ENCODE assay signal across 8 mouse cellular contexts in the genomic region with DNA sequence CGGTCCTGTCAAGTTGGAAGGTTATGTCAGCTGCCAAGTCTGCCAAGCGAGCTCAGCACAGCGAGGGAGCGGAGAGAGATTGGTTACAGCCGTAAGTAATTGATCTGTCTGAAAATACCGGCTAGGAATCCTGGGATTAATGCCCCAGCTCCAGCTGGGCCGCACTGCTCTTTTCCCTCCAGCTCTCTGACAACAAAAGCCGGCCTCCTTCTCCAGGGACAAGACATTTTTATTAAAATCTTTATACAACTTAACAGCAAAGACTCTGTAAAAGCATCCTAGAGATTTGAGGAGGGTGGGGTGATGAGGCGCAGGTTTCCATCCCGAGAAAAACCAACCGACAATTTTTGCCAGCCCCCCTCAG.
A peak's percentile ranks its signal among the peaks of the same experiment; 100 is the strongest.
DNase-seq lines count a peak whose midpoint lies in the region; ATAC-seq and TF ChIP-seq lines count a peak whose summit lies in the region.
"Had no signal": no experiment of that assay in that cellular context is flagged by ENCODE, and none has a peak within 500 bp of the region (broad histone marks: within the 10 kb centered on the region; RNA-seq: fewer than 3 reads in every experiment).

No protein-coding gene starts in this region.

- 11% methylated on average over 11 of the region's 11 CpGs for WGBS in limb, embryonic 14.5 days
- WGBS in stomach, embryonic 16.5 days, result 18% methylated on average over 11 of the region's 11 CpGs

- H3K27me3 ChIP-seq in limb, embryonic 14.5 days (ENCODE audit: control insufficient read depth, insufficient read depth, low read length), result peaks cover 17% of the 10 kb centered on the region
- H3K27me3 ChIP-seq in stomach, embryonic 16.5 days (ENCODE audit: control insufficient read depth, insufficient read depth, low read length), result no peaks in the 10 kb centered on the region

- H3K4me2 ChIP-seq in limb, embryonic 14.5 days (replicated peaks; ENCODE audit: low read depth, low read length, severe bottlenecking), result peak overlapping the region; percentile 37
- H3K4me2 ChIP-seq in stomach, embryonic 16.5 days (ENCODE audit: low read depth, low read length), result peak overlapping the region; percentile 25

- no peak overlapping the region for H3K4me3 ChIP-seq in limb, embryonic 14.5 days (replicated peaks; ENCODE audit: low read length)
- 0 out of 2 replicates have a peak overlapping the region, but pooled peaks have one; percentile 3 for H3K4me3 ChIP-seq in stomach, embryonic 16.5 days (replicated peaks; ENCODE audit: low read length)

- no peaks in the 10 kb centered on the region; the same call in 1 of the 2 replicates for H3K9me3 ChIP-seq in limb, embryonic 14.5 days (ENCODE audit: control insufficient read depth, low read length)
- H3K9me3 ChIP-seq in stomach, embryonic 16.5 days (replicated peaks; ENCODE audit: control insufficient read depth, low read length), result no peaks in the 10 kb centered on the region

- peak; percentile 42 for DNase-seq in MN1 (ENCODE audit: low spot score)
- peak; percentile 41 for DNase-seq in brain, adult 2 months (ENCODE audit: low read depth, low spot score)
- peak; percentile 13 to 37 for DNase-seq in gastrocnemius, adult 8-10 months (ENCODE audit: low spot score in 2 of 2)
- DNase-seq in limb, embryonic 14.5 days (ENCODE audit: low spot score), result peak; percentile 82
- DNase-seq in frontal cortex, postnatal 14 days (ENCODE audit: low spot score in 2 of 2), result no peak
- no peak for DNase-seq in thymus, postnatal 36 days

- peak; percentile 75 for ATAC-seq in limb, embryonic 14.5 days (ENCODE audit: low FRiP score, low read depth)
- ATAC-seq in stomach, embryonic 16.5 days (ENCODE audit: insufficient read depth, low FRiP score), result peak; percentile 12; the same call in 1 of the 2 replicates

- TF ChIP-seq POLR2A in limb, embryonic 14.5 days (IDR thresholded peaks at IDR 0.05; ENCODE audit: borderline replicate concordance, extremely low read depth, insufficient read depth, insufficient read length), result no peak

- no peak overlapping the region for H3K9ac ChIP-seq in limb, embryonic 14.5 days (ENCODE audit: low read depth, low read length, severe bottlenecking)
- H3K9ac ChIP-seq in stomach, embryonic 16.5 days (ENCODE audit: low read length), result no peak overlapping the region
- H3K9ac ChIP-seq: liver, embryonic 14.5 days had no signal

- no peaks in the 10 kb centered on the region for H3K36me3 ChIP-seq in limb, embryonic 14.5 days (ENCODE audit: control insufficient read depth, insufficient read depth, low read length)
- H3K36me3 ChIP-seq in stomach, embryonic 16.5 days (ENCODE audit: control insufficient read depth, insufficient read depth, low read length), result no peaks in the 10 kb centered on the region

- peaks cover 32% of the 10 kb centered on the region for H3K4me1 ChIP-seq in limb, embryonic 14.5 days (ENCODE audit: control insufficient read depth, insufficient read depth, low read length)
- peaks cover 25% of the 10 kb centered on the region for H3K4me1 ChIP-seq in stomach, embryonic 16.5 days (ENCODE audit: control insufficient read depth, insufficient read depth, low read length)

- 0 out of 2 replicates have a peak overlapping the region, but pooled peaks have one; percentile 22 for H3K27ac ChIP-seq in limb, embryonic 14.5 days (replicated peaks; ENCODE audit: low read depth, low read length)
- H3K27ac ChIP-seq in stomach, embryonic 16.5 days (ENCODE audit: low read length), result peak overlapping the region; percentile 64
- H3K27ac ChIP-seq: liver, embryonic 14.5 days had no signal

Comparison
In these comparisons a context has a peak if more than half of its experiments do, and no peak if none do; other contexts are left out.
1. DNase-seq: peak in MN1 (single experiment), brain, adult 2 months (single experiment), gastrocnemius, adult 8-10 months (2 of 2) and limb, embryonic 14.5 days (single experiment); none in frontal cortex, postnatal 14 days (0 of 2) and thymus, postnatal 36 days (0 of 2).